Mouse (Mus musculus): ENCODE measurements around the gene Alkbh2.

Gene Alkbh2

GRCm38 (mm10) chr5:114127374-114128349, at the start of gene Alkbh2:
TSS of gene Alkbh2 (minus strand) at chr5:114128218.
- DNase-seq = peak; percentile 89 to 91

GRCm38 (mm10) chr5:114176548-114177400, 48.8 kb upstream of the Alkbh2 start:
- DNase-seq = no peak

DNA sequence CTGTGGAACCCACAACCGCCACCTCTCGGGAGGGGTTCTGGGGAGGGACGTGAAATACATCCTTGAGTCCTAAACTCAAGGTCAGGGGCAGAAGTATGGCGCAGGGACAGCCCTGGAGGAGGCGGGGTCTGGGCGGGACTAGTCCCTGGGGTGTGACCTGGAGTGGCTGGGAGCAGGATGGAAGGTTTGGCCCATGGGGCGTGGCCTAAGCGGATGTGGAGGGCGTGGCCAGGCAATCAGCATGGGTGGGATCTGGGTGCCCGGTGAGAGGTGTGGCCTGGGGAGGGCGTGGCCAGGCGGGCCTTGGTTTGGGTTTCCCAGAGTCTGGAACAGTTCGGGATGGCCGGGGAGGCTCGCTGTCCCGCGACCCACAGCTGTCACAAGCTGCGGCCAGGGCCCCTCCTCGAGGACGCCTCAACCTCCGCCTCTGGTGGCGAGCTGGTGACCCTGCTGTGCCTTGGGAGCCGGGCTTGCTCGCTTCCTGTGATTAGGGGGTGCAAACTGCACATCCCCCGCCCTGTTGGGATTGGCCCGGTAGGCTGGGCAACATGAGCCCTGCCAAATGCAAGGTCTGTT, 47.7 kb upstream of the Alkbh2 start:
- peak; percentile 99 for DNase-seq

DNA sequence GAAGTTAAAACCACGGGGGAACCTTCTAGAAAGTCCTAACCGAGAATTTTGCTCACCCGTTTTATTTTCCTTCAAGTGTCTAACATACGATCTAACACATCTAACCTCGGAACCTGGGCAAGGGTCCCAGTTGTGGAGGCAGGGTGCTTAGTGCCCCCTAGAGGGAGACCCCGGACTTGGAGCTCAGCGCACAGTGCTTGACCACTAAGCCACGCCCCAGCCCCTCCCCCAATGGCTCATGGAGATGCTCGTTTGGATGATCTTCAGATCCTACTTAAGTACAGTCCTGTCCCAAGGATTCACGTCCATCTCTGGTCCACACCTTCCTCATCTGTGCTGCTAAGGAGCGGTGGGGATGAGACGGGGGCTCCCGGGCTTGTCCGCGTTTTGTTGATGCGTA, 46.6 kb upstream of the Alkbh2 start:
- peak; percentile 82 to 86 for DNase-seq

DNA sequence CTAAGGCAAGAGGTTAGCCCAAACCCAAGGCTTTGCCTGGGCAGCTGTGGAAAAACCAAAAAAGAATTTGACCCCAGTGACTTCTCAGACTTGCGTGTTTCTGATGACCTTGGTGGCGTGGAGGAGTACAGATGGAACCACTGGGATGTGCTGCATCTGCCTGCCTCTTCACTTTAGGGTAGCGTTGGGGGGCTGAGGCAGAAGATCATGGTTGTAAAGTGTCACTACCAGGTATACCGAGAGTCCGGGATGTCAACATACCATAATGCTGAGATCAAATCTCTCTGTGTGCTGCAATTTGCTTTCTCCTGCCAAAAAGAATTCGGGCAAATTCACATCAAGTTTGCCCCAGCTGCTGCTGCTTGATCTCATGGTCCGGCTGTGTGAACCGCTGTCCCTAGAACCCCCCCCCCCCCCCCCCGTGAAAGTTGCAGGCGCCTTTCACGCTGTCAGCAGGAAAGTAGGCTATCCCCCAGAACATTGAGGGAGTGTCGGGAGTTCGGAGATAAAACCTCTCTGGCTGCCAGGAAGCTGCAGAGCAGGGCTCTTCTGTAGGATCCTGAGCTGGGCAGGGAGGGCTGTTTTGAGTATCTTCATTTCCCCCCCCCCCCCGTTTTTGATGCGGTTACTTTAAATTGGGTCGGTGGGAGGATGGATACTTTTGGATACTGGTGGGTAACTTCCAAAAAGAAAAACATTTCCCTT, 46.0 kb upstream of the Alkbh2 start:
- DNase-seq = no peak

DNA sequence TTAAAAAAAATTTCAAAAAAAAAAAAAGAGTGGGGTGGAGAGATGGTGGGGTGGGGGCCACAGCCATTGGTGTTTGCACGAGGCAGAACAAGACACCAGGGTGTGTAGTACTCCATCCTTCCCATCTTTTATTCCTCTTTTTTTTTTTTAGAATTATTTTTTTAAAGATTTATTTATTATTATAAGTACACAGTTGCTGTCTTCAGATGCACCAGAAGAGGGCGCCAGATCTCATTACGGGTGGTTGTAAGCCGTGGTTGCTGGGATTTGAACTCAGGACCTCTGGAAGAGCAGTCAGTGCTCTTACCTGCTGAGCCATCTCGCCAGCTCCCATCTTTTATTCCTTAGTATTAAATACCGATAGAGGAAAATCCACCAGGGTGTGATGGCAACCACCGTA, 45.4 kb upstream of the Alkbh2 start:
- DNase-seq = no peak

- DNase-seq = no peak
Measured at GRCm38 (mm10) chr5:114172936-114173335, 44.9 kb upstream of the Alkbh2 start.

DNA sequence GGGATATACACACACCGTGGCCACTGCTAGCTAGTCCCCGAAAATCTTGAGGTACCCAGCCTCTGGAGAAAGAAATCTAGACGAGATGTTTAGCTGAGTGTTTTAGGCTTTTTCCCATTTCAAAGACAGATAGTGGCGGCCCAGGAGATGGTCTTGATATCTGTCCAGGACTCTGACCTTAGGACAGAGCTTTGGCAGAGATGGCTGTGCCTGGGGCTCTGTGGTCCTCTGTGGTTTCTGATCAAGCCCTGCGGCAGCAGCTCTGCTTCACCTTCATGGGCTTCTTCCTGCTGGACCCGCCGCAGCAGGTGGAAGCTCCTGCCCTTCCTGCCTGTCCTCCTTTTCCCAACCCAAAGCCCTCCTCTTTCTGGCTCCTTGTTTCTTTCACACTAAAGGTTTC, 42.3 kb upstream of the Alkbh2 start:
- DNase-seq = no peak

GRCm38 (mm10) chr5:114163117-114163696, 35.2 kb upstream of the Alkbh2 start:
- no peak for DNase-seq

DNA sequence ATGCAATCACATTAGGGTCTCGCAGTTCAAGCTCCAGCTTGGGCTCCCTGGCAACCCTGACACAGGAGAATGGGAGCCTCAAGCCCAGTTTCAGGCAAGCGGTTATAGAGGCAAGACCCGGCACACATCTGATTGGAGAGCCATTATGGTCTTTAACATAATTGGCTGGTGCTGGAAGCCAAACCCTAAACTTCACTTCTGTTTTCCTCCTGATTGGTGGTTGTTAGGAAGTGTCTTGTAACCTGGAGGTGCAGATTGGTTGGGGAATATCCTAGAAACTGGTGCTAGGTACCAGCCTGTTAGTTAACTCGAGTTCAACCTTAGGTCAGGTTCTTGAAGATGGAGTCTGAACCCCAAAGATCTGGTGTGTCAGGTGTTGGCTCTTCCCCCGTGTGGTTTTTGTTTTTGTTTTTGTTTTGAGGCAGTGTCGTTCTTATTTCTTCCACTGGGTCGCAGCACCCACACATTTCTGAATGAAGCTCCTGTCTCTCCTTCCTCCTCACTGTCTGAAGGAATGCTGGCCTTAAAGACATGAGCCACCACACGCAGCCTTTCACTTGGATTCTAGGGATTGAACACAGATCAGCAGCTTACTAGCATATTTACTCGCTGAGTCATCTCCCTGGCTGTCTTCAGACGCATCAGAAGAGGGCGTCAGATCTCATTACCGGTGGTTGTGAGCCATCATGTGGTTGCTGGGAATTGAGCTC, 34.2 kb upstream of the Alkbh2 start:
- DNase-seq = no peak

DNA sequence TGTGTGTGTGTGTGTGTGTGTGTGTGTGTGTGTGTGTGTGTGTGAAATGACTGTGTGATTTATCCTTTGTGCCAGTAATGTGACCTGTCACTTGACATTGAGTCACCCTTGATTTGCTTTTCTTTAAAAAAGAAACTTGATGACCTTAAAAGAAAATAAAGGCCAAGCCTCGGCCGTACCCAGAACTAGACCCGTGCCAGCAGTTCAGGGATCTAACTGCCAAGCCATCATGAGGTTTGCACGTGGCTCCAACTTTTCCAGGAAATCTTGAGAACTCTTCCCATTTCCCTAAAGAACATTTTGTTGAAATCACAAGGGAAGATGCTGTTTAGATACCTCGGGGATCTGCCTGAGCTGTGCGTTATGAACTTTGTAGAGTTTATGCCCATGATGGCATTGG, 33.4 kb upstream of the Alkbh2 start:
- no peak for DNase-seq

GRCm38 (mm10) chr5:114157236-114157635, 29.2 kb upstream of the Alkbh2 start:
- DNase-seq = no peak

GRCm38 (mm10) chr5:114155168-114155933, 27.3 kb upstream of the Alkbh2 start:
- peak; percentile 34 to 41 for DNase-seq

DNA sequence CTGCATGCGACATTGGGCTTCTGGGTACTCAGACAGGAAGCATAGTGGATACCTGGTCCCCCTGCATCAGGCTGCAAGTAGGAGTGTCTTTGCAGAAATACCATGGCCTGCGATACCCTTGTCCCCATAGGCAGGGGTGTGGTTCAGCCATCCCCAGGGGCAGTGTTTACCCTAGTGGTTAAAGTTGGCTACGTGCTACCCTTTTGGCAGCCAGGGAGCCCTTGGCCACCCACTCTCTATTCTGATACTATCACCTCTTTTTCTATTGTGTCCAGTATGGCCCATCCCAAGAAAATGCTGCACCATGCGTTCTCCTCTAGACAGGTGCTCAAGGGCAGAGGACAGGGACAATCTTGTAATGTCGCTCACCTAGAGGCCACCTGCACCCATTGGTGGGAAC, 26.7 kb upstream of the Alkbh2 start:
- no peak for DNase-seq

DNA sequence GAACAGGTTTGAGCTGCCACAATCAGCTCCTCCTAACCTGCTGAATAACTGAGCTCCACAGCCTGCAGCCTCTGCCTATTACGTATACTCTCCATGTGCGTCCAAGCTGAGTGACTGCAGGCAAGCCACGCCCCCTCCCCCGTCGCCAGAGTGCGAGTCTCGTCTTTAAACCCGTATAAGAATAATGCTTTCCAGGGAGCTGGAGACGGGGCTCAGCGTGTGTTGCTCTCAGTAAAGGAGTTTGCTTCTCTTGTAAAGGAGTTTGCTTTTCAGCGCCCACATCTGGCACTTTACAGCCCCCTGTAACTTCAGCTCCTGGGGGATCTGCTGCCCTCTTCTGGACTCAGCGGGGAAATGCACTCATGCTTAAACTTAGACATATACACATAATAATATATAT, 25.5 kb upstream of the Alkbh2 start:
- peak; percentile 48 to 57 for DNase-seq

DNA sequence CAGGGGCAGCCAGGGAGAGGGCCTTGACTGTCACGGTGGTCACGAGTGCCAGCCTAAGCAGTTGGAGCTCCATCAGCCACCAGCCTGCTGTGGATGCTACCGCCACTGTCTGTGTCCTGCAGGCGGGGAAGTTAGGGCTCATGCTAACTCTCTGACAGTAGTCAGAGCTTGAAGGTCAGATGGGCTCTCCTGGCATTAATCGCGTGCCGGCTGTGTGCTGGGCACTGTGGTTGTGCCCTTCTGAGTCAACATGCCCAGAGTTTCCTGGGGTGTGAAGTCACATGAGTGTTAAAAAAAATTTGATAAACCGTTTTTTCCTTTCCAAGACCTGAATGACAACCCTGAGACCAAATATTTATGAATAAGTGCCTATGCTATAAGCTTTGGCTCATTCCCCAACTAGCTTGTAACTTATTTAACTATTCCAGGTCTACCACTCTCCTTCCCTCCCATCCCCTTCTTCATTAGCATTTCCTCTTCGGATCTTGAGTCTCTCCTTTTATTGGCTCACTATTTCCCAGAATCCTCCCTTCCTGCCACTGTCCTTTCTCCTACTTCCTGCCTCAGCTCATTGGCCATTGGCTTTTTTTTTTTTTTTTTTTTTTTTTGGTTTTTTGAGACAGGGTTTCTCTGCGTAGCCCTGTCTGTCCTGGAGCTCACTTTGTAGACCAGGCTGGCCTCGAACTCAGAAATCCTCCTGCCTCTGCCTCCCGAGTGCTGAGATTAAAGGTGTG, 24.5 kb upstream of the Alkbh2 start:
- DNase-seq = no peak

GRCm38 (mm10) chr5:114147043-114147972, 19.3 kb upstream of the Alkbh2 start:
- no peak for DNase-seq

DNA sequence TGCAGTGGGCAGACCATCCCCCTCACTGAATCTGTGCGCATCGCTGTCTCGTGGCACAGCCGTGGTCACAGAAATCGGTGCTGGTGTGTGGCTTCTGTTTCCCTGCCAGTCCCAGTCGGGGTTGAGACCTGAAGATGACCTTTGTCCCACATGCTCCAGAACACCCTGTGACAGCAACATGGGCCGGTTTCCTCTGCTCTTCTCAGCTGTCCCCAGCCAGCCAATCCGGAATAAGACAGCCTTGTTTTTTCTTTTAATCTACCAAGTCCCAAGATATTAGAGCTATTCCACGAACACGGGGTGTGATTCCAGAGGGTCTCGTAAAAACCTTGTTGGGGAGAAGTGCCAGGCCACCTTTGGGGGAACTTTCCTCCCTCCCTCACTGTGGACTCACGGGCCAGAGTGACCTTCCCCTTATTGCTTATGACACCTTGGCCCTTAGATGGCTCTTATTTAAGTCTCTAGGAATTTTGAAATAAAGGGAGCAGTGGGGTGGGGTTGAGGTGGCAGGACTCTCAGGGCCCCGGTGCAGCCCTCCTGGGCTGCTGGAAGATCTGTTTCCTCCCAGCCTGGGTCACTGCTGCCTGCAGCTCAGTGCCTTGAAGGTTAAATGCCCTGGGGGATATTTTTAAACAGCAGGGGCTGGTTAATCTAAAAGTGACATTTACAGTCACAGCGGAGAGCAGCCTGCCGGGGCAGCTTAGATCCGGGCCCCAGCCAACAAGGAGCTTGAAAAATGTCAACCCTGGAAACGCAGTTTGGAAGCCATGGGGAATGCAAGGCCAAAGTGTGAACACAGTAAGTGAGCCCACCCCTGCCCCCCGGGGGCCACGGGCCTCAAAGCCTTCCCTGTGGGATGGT, 18.2 kb upstream of the Alkbh2 start, which contains the start of gene Acacb:
Gene Acacb (plus strand): TSS at position 508 of the 861 bp plus-strand sequence.
- DNase-seq = peak in 1 of 2 experiments; percentile 48
